Mouse (Mus musculus) limb, embryonic 14.5 days (tissue): ENCODE results near the gene Phf21b. TPM values are rescaled to one million over a fixed set of nuclear protein-coding genes. Genes with fewer than 3 reads are reported as not detected.
A peak's percentile ranks its signal among the peaks of the same experiment; 100 is the strongest.

Experiments
- ATAC-seq: fragments of 200-750 bp; cut with Nextera tagmentation; 2 replicates; pipeline ENCODE4 v1.8.0; 2017; ENCODE audit warnings: low read depth, moderate number of reproducible peaks, moderate TSS enrichment; ENCODE audit not compliant: low FRiP score
- DNase-seq: peaks from one replicate; pipeline ENCODE4 v3.0.0-alpha.2; 2015; ENCODE audit warnings: low spot score
- H3K27ac ChIP-seq: fragments of 300-500 bp; sonication (generic); replicated peaks from 2 replicates; pipeline ENCODE4 v1.5.1; 2014; ENCODE audit warnings: low read depth, mild to moderate bottlenecking, low read length, moderate library complexity, mixed read lengths
- H3K27me3 ChIP-seq: fragments of 300-500 bp; sonication (generic); 2 replicates; pipeline ENCODE4 v1.6.1; 2014; ENCODE audit warnings: low read length, mixed read lengths; ENCODE audit not compliant: control insufficient read depth, insufficient read depth
- H3K36me3 ChIP-seq: fragments of 300-500 bp; sonication (generic); 2 replicates; pipeline ENCODE4 v1.6.1; 2014; ENCODE audit warnings: mild to moderate bottlenecking, low read length, moderate library complexity, mixed read lengths; ENCODE audit not compliant: control insufficient read depth, insufficient read depth
- H3K4me1 ChIP-seq: fragments of 300-500 bp; sonication (generic); 2 replicates; pipeline ENCODE4 v1.6.1; 2014; ENCODE audit warnings: antibody characterized with exemption, low read length, mixed read lengths; ENCODE audit not compliant: control insufficient read depth, insufficient read depth
- H3K4me2 ChIP-seq: fragments of 300-500 bp; sonication (generic); replicated peaks from 2 replicates; pipeline ENCODE4 v1.6.1; 2014; ENCODE audit warnings: low read depth, mild to moderate bottlenecking, low read length, moderate library complexity; ENCODE audit not compliant: severe bottlenecking
- H3K4me3 ChIP-seq: fragments of 300-500 bp; sonication (generic); replicated peaks from 2 replicates; pipeline ENCODE4 v1.5.1; 2014; ENCODE audit warnings: low read length
- H3K9ac ChIP-seq: fragments of 300-500 bp; sonication (generic); 2 replicates; pipeline ENCODE4 v1.6.1; 2014; ENCODE audit warnings: mild to moderate bottlenecking, low read depth, low read length, moderate library complexity; ENCODE audit not compliant: severe bottlenecking
- H3K9me3 ChIP-seq: fragments of 300-500 bp; sonication (generic); 2 replicates; pipeline ENCODE4 v1.6.1; 2016; ENCODE audit warnings: low read length; ENCODE audit not compliant: control insufficient read depth
- POLR2A ChIP-seq: fragments of 200-500 bp; IDR thresholded peaks from 2 replicates; pipeline ENCODE4 v1.8.0; 2012; ENCODE audit warnings: inconsistent platforms, mild to moderate bottlenecking, moderate library complexity, borderline replicate concordance; ENCODE audit not compliant: insufficient read depth, insufficient read length; ENCODE audit errors: extremely low read depth
- WGBS: fragments of 180-500 bp; shearing (Covaris S2); extraction: QIAGEN DNeasy Blood & Tissue Kit; methylation state at CpG from one replicate; pipeline ENCODE4 v1.1.7; 2014; 5-methylcytosine and 5-hydroxymethylcytosine counted together
- polyA plus RNA-seq, 2 experiments: library from polyadenylated mRNA; depleted of rRNA in 1 of 2; stranded (reverse) in 1 of 2; unstranded in 1 of 2; fragments of >200 nt; fragmentation: Nextera tagmentation in 1 of 2; extraction: Ambion mirVana in 1 of 2; gene quantifications; 2 replicates each; pipeline versions ENCODE4 v1.2.1 to v1.2.3; 2012 to 2014

The Phf21b gene
- polyA plus RNA-seq, 2 experiments, result 0.43 to 6.9 TPM

GRCm38 (mm10) chr15:84763423-84763812 is 92.4 kb downstream of the Phf21b start:
- no peak for ATAC-seq
- 44% methylated on average over 7 of the region's 7 CpGs for WGBS
- no peak for DNase-seq

GRCm38 (mm10) chr15:84762712-84763422 is 93.0 kb downstream of the Phf21b start:
- DNase-seq (no peak), ATAC-seq (no peak)
- Histone ChIP-seq H3K9me3 (no peaks in the 10 kb centered on the region), H3K27ac (no peak overlapping the region), H3K4me3 (no peak overlapping the region), H3K4me2 (no peak overlapping the region), H3K9ac (no peak overlapping the region), H3K4me1 (no peaks in the 10 kb centered on the region), H3K27me3 (no peaks in the 10 kb centered on the region), H3K36me3 (no peaks in the 10 kb centered on the region)
- 71% methylated on average over 8 of the region's 8 CpGs for WGBS
- TF ChIP-seq POLR2A, result no peak

More at GRCm38 (mm10) chr15:84763423-84763812, 92.4 kb downstream of the Phf21b start:
- Histone ChIP-seq H3K36me3 (no peaks in the 10 kb centered on the region), H3K4me1 (no peaks in the 10 kb centered on the region), H3K4me3 (no peak overlapping the region), H3K4me2 (no peak overlapping the region), H3K27ac (no peak overlapping the region), H3K9me3 (no peaks in the 10 kb centered on the region), H3K9ac (no peak overlapping the region), H3K27me3 (no peaks in the 10 kb centered on the region)
- no peak for TF ChIP-seq POLR2A

- Histone ChIP-seq H3K9me3 (no peaks in the 10 kb centered on the region), H3K4me3 (no peak overlapping the region), H3K4me2 (no peak overlapping the region), H3K36me3 (no peaks in the 10 kb centered on the region), H3K27ac (no peak overlapping the region), H3K4me1 (peaks cover 9% of the 10 kb centered on the region), H3K9ac (no peak overlapping the region), H3K27me3 (no peaks in the 10 kb centered on the region)
- DNase-seq (no peak), ATAC-seq (no peak)
- 40% methylated on average over 4 of the region's 4 CpGs for WGBS
- no peak for TF ChIP-seq POLR2A
Observed at GRCm38 (mm10) chr15:84758493-84758892, 97.4 kb downstream of the Phf21b start.

GRCm38 (mm10) chr15:84756426-84756825 is 99.4 kb downstream of the Phf21b start:
- no peaks in the 10 kb centered on the region for H3K9me3 ChIP-seq
- H3K4me2 ChIP-seq, result peak overlapping the region; percentile 51
- peak overlapping the region; percentile 32; the same call in 1 of the 2 replicates for H3K9ac ChIP-seq
- no peaks in the 10 kb centered on the region for H3K36me3 ChIP-seq
- no peak for DNase-seq
- no peaks in the 10 kb centered on the region for H3K27me3 ChIP-seq
- peaks cover 9% of the 10 kb centered on the region for H3K4me1 ChIP-seq
- H3K4me3 ChIP-seq, result peak overlapping the region; percentile 22
- ATAC-seq, result peak; percentile 60; the same call in 1 of the 2 replicates
- TF ChIP-seq POLR2A, result no peak
- 2% methylated on average over 22 of the region's 22 CpGs for WGBS
- no peak overlapping the region for H3K27ac ChIP-seq

GRCm38 (mm10) chr15:84754987-84755386 is 100.9 kb downstream of the Phf21b start:
- no peaks in the 10 kb centered on the region for H3K9me3 ChIP-seq
- peaks cover 9% of the 10 kb centered on the region for H3K4me1 ChIP-seq
- no peak overlapping the region for H3K9ac ChIP-seq
- H3K27ac ChIP-seq, result no peak overlapping the region
- no peak overlapping the region for H3K4me3 ChIP-seq
- ATAC-seq (no peak), DNase-seq (peak; percentile 56)
- TF ChIP-seq POLR2A, result no peak
- no peak overlapping the region for H3K4me2 ChIP-seq
- WGBS, result 13% methylated on average over 3 of the region's 3 CpGs
- H3K27me3 ChIP-seq, result no peaks in the 10 kb centered on the region
- H3K36me3 ChIP-seq, result no peaks in the 10 kb centered on the region
